Mouse (Mus musculus) erythroblast, adult 5-6 weeks (primary cell): ENCODE data around the gene Ttc7. TPM values are rescaled to one million over a fixed set of nuclear protein-coding genes. Genes with fewer than 3 reads are reported as not detected.

ENCODE experiments used
- ATAC-seq: replicated peaks from 2 replicates; pipeline ENCODE4 v1.8.0; 2016; ENCODE audit warnings: moderate number of reproducible peaks, mild to moderate bottlenecking, moderate TSS enrichment, inconsistent platforms; ENCODE audit not compliant: poor library complexity, low FRiP score, severe bottlenecking
- total RNA-seq, 2 experiments: library from RNA; stranded (forward) in 1 of 2; stranded (reverse) in 1 of 2; fragments of 150-400 nt in 1 of 2; fragments of 200-764, 138-1000 nt in 1 of 2; gene quantifications; 2 replicates each; pipeline versions ENCODE4 v1.2.3 to v1.2.4; 2015 to 2017; ENCODE audit warnings: low replicate concordance in 2 of 2

Gene Ttc7
- 17.9 and 19.0 TPM in 2 replicates for total RNA-seq (2015; ENCODE audit: low replicate concordance)
- 16.3 and 35.7 TPM in 2 replicates for total RNA-seq (2017; ENCODE audit: low replicate concordance)

- peak; percentile 82 for ATAC-seq
Measured at GRCm38 (mm10) chr17:87282706-87283053, at the start of gene Ttc7. Gene Ttc7 (plus strand): TSS chr17:87282886.

- ATAC-seq, result no peak
Measured at GRCm38 (mm10) chr17:87235019-87235418, 47.7 kb upstream of the Ttc7 start.

- ATAC-seq, result no peak
Measured at GRCm38 (mm10) chr17:87236725-87237650, 45.7 kb upstream of the Ttc7 start.

- no peak for ATAC-seq
Measured at GRCm38 (mm10) chr17:87237826-87238225, 44.9 kb upstream of the Ttc7 start.

GRCm38 (mm10) chr17:87246103-87246502, 36.6 kb upstream of the Ttc7 start:
- no peak for ATAC-seq

GRCm38 (mm10) chr17:87254384-87254783, 28.3 kb upstream of the Ttc7 start:
- no peak for ATAC-seq

- ATAC-seq, result no peak
Measured at GRCm38 (mm10) chr17:87255672-87256071, 27.0 kb upstream of the Ttc7 start.

GRCm38 (mm10) chr17:87263401-87263800, 19.3 kb upstream of the Ttc7 start:
- no peak for ATAC-seq

GRCm38 (mm10) chr17:87264054-87264830, 18.4 kb upstream of the Ttc7 start:
- no peak for ATAC-seq

GRCm38 (mm10) chr17:87264927-87265791, 17.5 kb upstream of the Ttc7 start:
- ATAC-seq, result peak; percentile 50; the same call in 1 of the 2 replicates

GRCm38 (mm10) chr17:87265792-87266186, 16.9 kb upstream of the Ttc7 start, which contains the start of gene Mcfd2:
Gene Mcfd2 (minus strand): TSS chr17:87265935.
- peak; percentile 94 for ATAC-seq

- ATAC-seq, result no peak
Measured at GRCm38 (mm10) chr17:87269454-87269853, 13.2 kb upstream of the Ttc7 start.

GRCm38 (mm10) chr17:87275363-87276341, 7.0 kb upstream of the Ttc7 start:
- ATAC-seq, result no peak

GRCm38 (mm10) chr17:87282007-87282705, 530 bp upstream of the Ttc7 start:
- ATAC-seq, result peak; percentile 87

GRCm38 (mm10) chr17:87283055-87283754, 519 bp downstream of the Ttc7 start:
- ATAC-seq, result peak; percentile 32

GRCm38 (mm10) chr17:87283755-87284481, 1.2 kb downstream of the Ttc7 start:
- peak; percentile 56 for ATAC-seq
